Mouse (Mus musculus) heart, adult 2 months (tissue): ENCODE data around the gene Nfrkb. TPM values are rescaled to one million over a fixed set of nuclear protein-coding genes. Genes with fewer than 3 reads are reported as not detected.

Source experiments
- DNase-seq, 2 experiments: peaks; one replicate each; pipeline ENCODE4 v3.0.0; 2021
- H3K27ac ChIP-seq: fragments of 200-600 bp; 2 replicates; pipeline ENCODE4 v1.8.1; 2022
- H3K27me3 ChIP-seq: fragments of 200-500 bp; 2 replicates; pipeline ENCODE4 v1.6.1; 2012; ENCODE audit warnings: mild to moderate bottlenecking, low read length, inconsistent platforms, mixed read lengths; ENCODE audit not compliant: control insufficient read depth, insufficient read depth
- H3K36me3 ChIP-seq: fragments of 200-500 bp; 2 replicates; pipeline ENCODE4 v1.6.1; 2012; ENCODE audit warnings: low read length, inconsistent platforms; ENCODE audit not compliant: control insufficient read depth, insufficient read depth
- H3K4me1 ChIP-seq: fragments of 200-500 bp; 2 replicates; pipeline ENCODE4 v1.6.1; 2011; ENCODE audit warnings: low read length; ENCODE audit not compliant: control insufficient read depth, insufficient read depth
- H3K4me3 ChIP-seq: fragments of 200-600 bp; 2 replicates; pipeline ENCODE4 v1.8.1; 2022
- H3K79me2 ChIP-seq: fragments of 200-500 bp; replicated peaks from 2 replicates; pipeline ENCODE4 v1.6.1; 2012; ENCODE audit warnings: mild to moderate bottlenecking, inconsistent platforms, low read length, moderate library complexity, mixed read lengths; ENCODE audit not compliant: control insufficient read depth, insufficient read depth
- H3K9ac ChIP-seq: fragments of 200-500 bp; 2 replicates; pipeline ENCODE4 v1.6.1; 2012; ENCODE audit warnings: low read depth, mild to moderate bottlenecking, control low read depth, inconsistent platforms, low read length, mixed read lengths
- CTCF ChIP-seq: fragments of 200-600 bp; IDR thresholded peaks from 2 replicates; pipeline ENCODE4 v1.8.1; 2022; ENCODE audit warnings: antibody characterized with exemption, mild to moderate bottlenecking, moderate library complexity
- EP300 ChIP-seq: fragments of 200-500 bp; IDR thresholded peaks from 2 replicates; pipeline ENCODE4 v1.6.1; 2011; ENCODE audit warnings: low read depth, low read length, control low read depth; ENCODE audit not compliant: insufficient read depth
- POLR2A ChIP-seq: fragments of 200-500 bp; IDR thresholded peaks from 2 replicates; pipeline ENCODE4 v1.6.1; 2011; ENCODE audit warnings: mild to moderate bottlenecking, low read depth, low read length, control low read depth; ENCODE audit not compliant: insufficient read depth
- WGBS: fragments of 180-500 bp; shearing (Covaris S2); methylation state at CpG from one replicate; pipeline ENCODE4 v1.1.7; 2018; 5-methylcytosine and 5-hydroxymethylcytosine counted together
- intact Hi-C: fragments of 180-260 bp; cut with DNase I; formaldehyde crosslinking; loops from one replicate; pipeline ENCODE4 v1.15.1; 2025
- polyA plus RNA-seq: library from polyadenylated mRNA; depleted of rRNA; stranded (reverse); fragments of >200 nt; gene quantifications from 2 replicates; pipeline ENCODE4 v1.2.3, GENCODE M21; 2012; rRNA removed
- total RNA-seq, 2 experiments: library from RNA; stranded (reverse); gene quantifications; 2 replicates each; pipeline ENCODE4 v1.2.3; 2021

Gene Nfrkb
- total and polyA plus RNA-seq, 3 experiments, result 8.9 to 9.9 (median 9.1) TPM

DNA sequence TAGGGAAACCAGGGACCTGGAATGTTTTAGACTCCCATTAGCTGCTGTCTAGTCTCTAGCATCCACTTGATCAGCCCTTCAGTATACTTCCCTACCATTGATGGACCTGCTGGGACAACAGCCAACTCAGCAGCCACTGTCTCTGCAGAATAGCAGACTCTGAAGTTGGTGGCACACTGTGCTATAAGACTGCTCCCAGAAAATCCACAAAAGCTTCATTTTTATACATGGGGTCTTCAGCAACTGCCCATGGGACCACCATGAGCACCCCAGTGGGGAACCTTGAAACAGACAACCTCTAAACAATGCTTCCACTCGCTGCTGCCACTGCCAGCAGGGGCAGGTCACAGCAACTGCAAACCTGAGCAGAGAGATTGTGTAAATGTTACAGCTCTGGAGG, 68.4 kb downstream of the Nfrkb start:
- intact Hi-C loops, result no loop called here
- TF ChIP-seq CTCF (no peak), POLR2A (no peak), EP300 (no peak)

GRCm38 (mm10) chr9:31463190-31463589, 77.2 kb downstream of the Nfrkb start:
- Histone ChIP-seq H3K9ac (no peak overlapping the region), H3K27ac (no peak overlapping the region), H3K4me3 (no peak overlapping the region), H3K79me2 (no peaks in the 10 kb centered on the region), H3K4me1 (no peaks in the 10 kb centered on the region), H3K27me3 (peaks cover 4% of the 10 kb centered on the region; the same call in 1 of the 2 replicates), H3K36me3 (no peaks in the 10 kb centered on the region)
- no peak for TF ChIP-seq POLR2A
- TF ChIP-seq CTCF, result no peak
- TF ChIP-seq EP300, result no peak
- intact Hi-C loops, result no loop called here
- DNase-seq, result no peak
- WGBS, result 52% methylated on average over 9 of the region's 9 CpGs

More for the DNA sequence above, 68.4 kb downstream of the Nfrkb start:
- H3K4me3 ChIP-seq, result no peak overlapping the region
- H3K27me3 ChIP-seq, result no peaks in the 10 kb centered on the region
- WGBS, result 28% methylated on average over 1 of the region's 1 CpGs
- H3K79me2 ChIP-seq, result no peaks in the 10 kb centered on the region
- no peak for DNase-seq
- H3K27ac ChIP-seq, result no peak overlapping the region
- H3K9ac ChIP-seq, result no peak overlapping the region
- H3K4me1 ChIP-seq, result no peaks in the 10 kb centered on the region
- H3K36me3 ChIP-seq, result no peaks in the 10 kb centered on the region

- H3K36me3 ChIP-seq, result no peaks in the 10 kb centered on the region
- no peak within 1 kb of the TSS for H3K4me3 ChIP-seq
- intact Hi-C loops, result no loop called here
- H3K27me3 ChIP-seq, result peaks cover 4% of the 10 kb centered on the region; the same call in 1 of the 2 replicates
- DNase-seq, result no peak
- H3K27ac ChIP-seq, result no peak within 1 kb of the TSS
- TF ChIP-seq EP300, result no peak
- TF ChIP-seq POLR2A, result no peak
- TF ChIP-seq CTCF, result no peak
- 7% methylated on average over 33 of the region's 33 CpGs for WGBS
- H3K9ac ChIP-seq, result no peak within 1 kb of the TSS
- no peaks in the 10 kb centered on the region for H3K4me1 ChIP-seq
- H3K79me2 ChIP-seq, result no peaks in the 10 kb centered on the region
Observed at GRCm38 (mm10) chr9:31463692-31464474, 77.9 kb downstream of the Nfrkb start, which contains the start of gene Tmem45b. TSS of gene Tmem45b (minus strand) at chr9:31464462.

Other genes with a start within 250 kb of the Nfrkb start
- 100 to 1,000 TPM; 285 to 294 TPM for gene Aplp2, start 174.4 kb upstream of the Nfrkb start, total RNA-seq
- 413 and 640 TPM in 2 replicates for gene Aplp2, start 174.4 kb upstream of the Nfrkb start, polyA plus RNA-seq
- 1 to 10 TPM; 5.1 to 5.4 TPM for gene Prdm10, start 105.7 kb upstream of the Nfrkb start, total RNA-seq
- gene Prdm10, start 105.7 kb upstream of the Nfrkb start, polyA plus RNA-seq, result 4.8 and 5.7 TPM in 2 replicates
- gene Tmem45b, start 78.3 kb downstream of the Nfrkb start, total RNA-seq, result 1 to 10 TPM in 1 of 2 experiments, under 1 TPM in 1; 0.76 to 1.0 TPM
- gene Tmem45b, start 78.3 kb downstream of the Nfrkb start, polyA plus RNA-seq, result 11.0 and 18.9 TPM in 2 replicates